Mouse (Mus musculus) left cerebral cortex, adult 18-20 months (tissue): ENCODE measurements at regions not wholly inside any gene's neighbourhood (a gene's known extent, or its start where the extent isn't known, plus 50 kb on each side); places are given as distances from the start of the nearest gene placed in this dataset.

Source experiments
- DNase-seq, 2 experiments: peaks; one replicate each; pipeline ENCODE4 v3.0.0; 2021 to 2022; ENCODE audit warnings: low spot score in 2 of 2, mixed read lengths in 1 of 2

- DNase-seq, result no peak
Measured at GRCm38 (mm10) chr5:126127486-126127885, 595.9 kb downstream of the Tmem132b start.

- no peak for DNase-seq
Measured at GRCm38 (mm10) chr5:126148908-126149307, 617.3 kb downstream of the Tmem132b start.

- DNase-seq, result no peak
Measured at GRCm38 (mm10) chr5:126155216-126155880, 623.8 kb downstream of the Tmem132b start.

GRCm38 (mm10) chr5:126186111-126186510 lies 654.5 kb downstream of the Tmem132b start:
- DNase-seq, result no peak

GRCm38 (mm10) chr5:126199876-126200275 lies 668.3 kb downstream of the Tmem132b start:
- DNase-seq, result no peak

- DNase-seq, result peak; percentile 4 to 9
Measured at GRCm38 (mm10) chr5:126201535-126201934, 670.0 kb downstream of the Tmem132b start.

GRCm38 (mm10) chr5:126201996-126202395 lies 670.4 kb downstream of the Tmem132b start:
- DNase-seq, result no peak

DNA sequence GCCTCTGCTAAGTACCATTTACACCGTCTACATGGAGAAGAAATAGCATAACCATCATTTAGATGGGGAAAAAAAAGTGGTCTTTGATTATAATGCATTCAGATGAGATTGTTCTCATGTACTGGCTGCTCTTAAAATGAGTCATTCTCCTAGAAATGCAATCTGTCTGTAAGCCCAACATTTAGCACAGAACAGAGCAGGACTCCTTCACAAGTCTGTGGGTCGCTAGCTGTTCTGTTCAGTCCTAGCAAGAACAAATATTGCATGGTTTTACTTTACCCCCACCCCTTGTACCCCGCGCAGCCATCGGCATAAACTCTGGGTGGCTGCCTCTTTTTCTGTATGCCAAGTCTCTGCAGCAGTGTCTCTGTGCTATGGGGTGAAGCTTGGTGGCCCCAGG lies 685.4 kb downstream of the Tmem132b start:
- DNase-seq, result no peak

DNA sequence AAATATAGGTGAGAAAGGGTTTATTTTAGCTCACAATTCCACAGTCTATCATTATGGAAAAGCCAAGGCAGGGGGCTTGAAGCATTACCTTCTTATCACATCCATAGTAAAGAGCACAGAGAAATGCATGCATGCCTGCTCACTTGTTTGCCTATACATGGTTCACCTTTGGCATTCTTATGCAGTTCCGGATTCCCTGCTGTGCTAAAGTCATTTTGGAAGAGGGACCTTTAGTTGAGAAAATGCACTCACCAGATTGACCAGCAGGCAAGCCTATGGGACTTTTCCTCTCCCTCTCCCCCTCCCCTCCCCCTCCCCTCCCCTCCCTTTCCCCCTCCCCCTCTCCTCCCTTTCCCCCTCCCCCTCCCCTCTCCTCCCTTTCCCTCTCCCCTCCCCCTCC lies 686.2 kb downstream of the Tmem132b start:
- DNase-seq, result no peak

GRCm38 (mm10) chr5:126223696-126224095 lies 692.1 kb downstream of the Tmem132b start:
- no peak for DNase-seq

GRCm38 (mm10) chr5:126230768-126231167 lies 699.2 kb downstream of the Tmem132b start:
- no peak for DNase-seq

DNA sequence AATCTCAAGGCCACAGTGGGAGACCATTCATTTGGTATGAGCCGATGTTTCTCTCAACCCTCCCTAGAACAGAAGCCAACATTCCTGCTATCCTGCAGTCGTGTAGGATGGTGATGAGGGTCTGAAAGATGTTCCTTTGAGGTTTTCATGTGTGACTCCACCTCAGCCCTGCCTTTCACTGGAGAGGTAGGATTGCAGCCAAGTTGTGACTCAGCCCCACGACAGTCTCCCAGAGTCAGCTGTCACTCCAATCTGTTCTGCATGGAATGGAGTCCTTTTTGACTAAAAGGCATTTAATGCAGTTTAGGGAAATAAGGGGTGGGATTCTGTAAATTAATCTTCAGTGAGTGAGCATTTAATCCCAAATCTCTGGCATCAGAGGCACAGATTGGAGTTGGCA lies 706.5 kb downstream of the Tmem132b start:
- DNase-seq, result peak; percentile 33 to 44

DNA sequence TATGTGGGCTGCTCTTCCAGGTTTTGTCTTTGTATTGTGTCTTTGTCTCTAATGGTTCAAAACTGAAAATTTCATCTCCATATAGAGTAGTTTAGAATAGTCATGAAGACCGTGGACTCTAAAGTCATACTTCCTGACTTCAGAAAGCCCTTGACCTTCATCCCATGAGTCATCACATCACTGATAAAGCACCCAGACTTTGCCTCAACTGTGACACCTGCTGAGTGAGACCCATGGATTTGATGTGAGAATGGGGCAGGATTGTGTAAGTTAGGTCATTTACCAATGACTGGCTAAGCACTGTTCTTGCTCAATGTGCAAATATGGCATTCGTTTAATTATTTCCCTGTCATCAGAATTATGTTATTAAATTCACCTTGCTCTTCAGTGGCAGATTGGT lies 714.2 kb downstream of the Tmem132b start:
- no peak for DNase-seq

DNA sequence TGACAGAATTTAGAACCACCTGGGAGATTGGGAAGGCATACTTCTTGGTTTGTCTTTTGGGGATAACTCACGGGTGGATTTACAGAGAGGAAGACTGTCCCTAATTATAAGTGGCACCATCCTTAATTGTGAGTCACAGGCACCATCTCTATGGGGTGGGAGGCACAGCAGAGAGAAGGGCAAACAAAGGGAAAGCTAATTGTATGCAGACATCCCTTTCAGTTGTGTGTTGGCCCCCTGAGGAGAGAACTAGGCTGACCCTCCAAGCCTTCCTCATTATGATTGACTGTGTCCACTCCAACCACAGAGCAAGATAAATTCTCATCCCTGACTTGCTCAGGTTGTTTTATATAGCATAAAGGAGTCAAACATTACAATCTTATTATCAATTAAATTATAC lies 718.8 kb downstream of the Tmem132b start:
- DNase-seq, result no peak

GRCm38 (mm10) chr5:126254661-126255060 lies 723.1 kb downstream of the Tmem132b start:
- DNase-seq, result no peak

DNA sequence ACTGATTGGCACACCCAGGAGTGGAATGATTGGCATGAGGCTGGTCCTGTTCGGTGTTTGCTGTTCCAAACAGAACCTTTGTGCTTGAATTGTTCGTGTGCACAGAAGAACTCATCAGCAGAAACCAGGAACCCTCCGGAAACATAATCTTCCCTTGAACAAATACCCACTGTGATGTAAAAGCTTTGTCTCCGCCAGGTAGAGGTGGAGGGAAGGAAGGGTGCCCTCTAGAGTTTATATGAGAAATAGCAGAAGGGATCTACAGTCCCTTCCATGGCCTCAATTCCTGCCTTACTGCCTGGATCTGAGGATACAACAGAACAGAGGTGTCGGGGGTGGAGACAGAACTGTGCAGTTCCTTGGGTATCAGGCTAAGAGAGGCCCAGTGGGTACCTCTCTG lies 726.3 kb downstream of the Tmem132b start:
- no peak for DNase-seq

DNA sequence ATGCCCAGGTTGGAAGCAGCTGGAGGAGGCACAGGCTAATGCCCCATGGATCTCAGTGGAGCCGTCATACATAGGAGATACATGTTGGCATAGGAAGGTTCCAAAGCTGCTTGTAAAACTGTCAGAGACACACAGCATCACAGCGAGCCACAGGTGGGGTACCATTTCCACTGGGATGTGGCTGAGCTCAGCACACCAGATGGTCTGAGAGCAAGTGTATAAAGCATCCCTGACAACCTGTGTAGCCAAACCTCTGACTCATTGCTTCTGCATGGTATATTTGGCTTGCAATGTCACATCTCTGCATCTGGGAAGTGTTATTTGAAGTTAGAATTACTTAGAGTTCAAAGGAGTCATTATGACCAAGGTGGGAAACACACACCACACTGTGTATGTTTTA lies 734.9 kb downstream of the Tmem132b start:
- DNase-seq, result peak; percentile 16 to 33

DNA sequence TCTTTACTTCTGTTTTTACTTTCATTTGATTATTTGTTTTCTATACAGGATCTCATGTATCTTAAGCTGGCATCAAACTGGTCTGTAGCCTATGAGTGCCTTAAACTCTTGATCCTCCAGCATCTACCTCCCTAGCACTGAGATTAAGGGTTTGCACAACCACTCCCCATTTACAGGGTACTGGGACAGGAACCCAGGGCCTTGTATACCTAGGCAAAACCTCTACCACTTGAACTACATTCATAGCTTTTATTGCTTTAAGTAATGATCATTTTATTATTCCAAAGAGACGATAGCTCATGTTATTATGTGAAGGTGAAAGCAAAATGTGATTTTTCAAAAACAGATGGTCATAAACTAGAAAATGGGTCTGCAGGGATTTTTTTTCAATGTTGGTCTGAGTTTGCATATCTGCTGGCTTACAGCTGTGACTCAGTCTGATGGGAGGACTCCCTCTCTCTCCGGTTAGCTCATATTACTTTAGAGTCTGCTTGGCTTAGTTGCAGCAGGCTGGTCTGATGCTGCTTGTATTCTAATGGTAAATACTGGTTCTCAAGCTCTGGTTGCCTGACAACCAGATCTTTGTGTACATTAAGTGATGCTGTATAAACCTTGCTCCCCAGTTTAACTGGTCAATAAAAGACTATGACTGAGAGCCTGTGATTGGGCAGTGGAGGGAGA lies 735.5 kb downstream of the Tmem132b start:
- no peak for DNase-seq

DNA sequence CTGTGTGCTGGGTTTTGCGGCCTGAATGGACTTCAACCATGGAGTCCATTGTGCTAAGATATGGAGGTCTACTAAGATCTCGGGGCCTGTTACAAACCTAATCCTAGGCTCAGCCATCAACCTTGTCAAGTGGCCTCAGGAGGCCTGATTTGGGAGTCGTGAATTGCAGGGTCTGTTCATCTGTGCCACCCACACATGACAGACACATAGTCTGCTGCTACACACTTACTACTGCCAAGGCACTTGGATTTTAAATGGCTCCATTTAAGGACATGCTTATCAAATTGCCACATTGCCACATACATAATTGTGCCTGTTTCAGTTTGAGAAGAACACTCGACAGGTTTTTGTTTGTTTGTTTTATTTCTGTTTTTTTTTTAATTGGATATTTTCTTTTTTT lies 737.0 kb downstream of the Tmem132b start:
- DNase-seq, result no peak

DNA sequence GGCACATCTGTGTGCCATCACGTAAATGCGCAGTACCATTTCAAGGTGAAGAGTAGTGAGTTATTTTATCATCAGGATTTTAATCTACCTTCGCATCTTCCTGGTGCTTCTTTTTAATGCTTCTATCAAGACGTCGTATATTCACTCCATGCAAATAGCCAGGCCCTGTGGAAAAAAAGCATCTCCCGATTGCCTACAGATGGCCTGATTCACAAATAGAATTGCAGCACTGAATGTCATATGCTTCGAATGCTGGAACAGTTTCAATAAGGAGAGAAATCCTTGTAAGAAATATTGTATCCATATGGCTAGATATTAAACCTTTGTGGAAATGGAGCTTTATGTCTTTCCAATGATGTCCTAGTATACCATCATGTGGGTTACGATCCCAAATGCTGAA lies 742.7 kb downstream of the Tmem132b start:
- DNase-seq, result no peak

DNA sequence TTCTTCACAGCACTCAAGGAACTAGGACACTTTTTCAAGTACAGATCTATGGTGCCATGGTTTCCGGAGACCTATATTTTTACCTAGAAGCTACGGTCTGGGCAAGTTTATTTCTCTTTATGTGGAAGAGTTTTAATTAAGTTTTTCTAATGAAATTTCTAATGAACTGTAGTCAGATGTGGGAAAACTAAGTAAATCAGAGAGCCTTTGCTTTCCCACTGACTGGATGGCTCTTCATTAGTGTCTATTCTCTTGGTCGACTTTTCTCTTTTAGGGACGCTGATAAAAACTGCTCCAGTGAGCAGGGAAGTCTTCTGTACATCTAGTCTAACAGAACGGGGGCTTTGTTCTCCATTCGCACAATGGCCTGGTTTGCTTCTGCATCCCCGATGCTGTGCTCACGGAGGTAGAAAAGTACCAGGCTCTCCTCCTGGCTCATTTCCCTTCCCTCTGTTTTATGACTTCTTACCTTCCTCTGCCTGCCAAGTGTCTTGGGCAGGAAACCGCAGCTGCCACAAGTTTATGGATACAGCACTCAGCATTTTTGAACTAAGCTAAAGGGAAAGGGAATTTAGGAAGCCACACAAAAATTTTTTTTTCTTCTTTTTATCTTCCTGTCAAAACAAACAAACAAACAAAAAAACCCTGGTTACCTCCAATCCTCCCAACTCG lies 749.6 kb downstream of the Tmem132b start:
- DNase-seq, result no peak

- DNase-seq, result no peak
Measured at GRCm38 (mm10) chr5:126281782-126282181, 750.2 kb downstream of the Tmem132b start.
